Mouse (Mus musculus) spleen, adult 2 months (tissue): Measurements from ENCODE around the gene Gm11487.

Source experiments
- CTCF ChIP-seq: fragments of 200-500 bp; IDR thresholded peaks from 2 replicates; pipeline ENCODE4 v1.5.1; 2011; ENCODE audit warnings: mild to moderate bottlenecking, inconsistent platforms; ENCODE audit not compliant: insufficient read depth, insufficient read length, insufficient replicate concordance; ENCODE audit errors: extremely low read depth
- POLR2A ChIP-seq: fragments of 200-500 bp; IDR thresholded peaks from 2 replicates; pipeline ENCODE4 v1.6.1; 2011; ENCODE audit warnings: low read depth, low read length, inconsistent platforms

DNA sequence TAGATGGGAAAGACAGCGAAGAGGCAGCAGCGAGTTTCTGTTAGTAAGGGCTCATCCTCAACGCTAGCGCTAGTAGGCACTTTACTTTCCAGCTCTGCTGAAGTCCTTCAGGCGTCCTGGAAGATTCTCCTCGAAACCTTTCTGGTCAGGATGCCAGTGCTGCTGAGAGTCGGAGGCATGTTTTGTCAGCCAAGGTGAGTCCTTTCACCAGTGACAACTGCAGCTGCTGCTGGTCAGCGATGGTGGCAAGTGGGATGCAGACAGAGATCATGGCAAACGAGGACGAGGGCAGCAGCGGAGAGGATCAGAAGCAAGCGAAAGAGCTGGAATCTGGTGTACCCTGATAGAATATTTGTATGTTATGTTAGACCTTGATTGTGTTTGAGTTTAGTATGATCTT is 18.2 kb upstream of the Gm11487 start:
- TF ChIP-seq CTCF (no peak), POLR2A (no peak)
